Mouse (Mus musculus) CD4-positive, CD25-positive, alpha-beta regulatory T cell, adult 2 months (primary cell): Measurements from ENCODE around the gene Llgl2.

Source experiments
- DNase-seq: peaks from one replicate; pipeline ENCODE4 v3.0.0-alpha.2; 2012; ENCODE audit warnings: low read depth, low spot score

Gene Llgl2

GRCm38 (mm10) chr11:115903384-115904230, 79.8 kb downstream of the Llgl2 start:
- no peak for DNase-seq

GRCm38 (mm10) chr11:115904231-115904955, 80.5 kb downstream of the Llgl2 start:
- no peak for DNase-seq
